Comparison of ENCODE assay signal across 14 mouse cellular contexts in genomic region chr3:51880506-51881036, GRCm38 (mm10).
DNase-seq lines count a peak whose midpoint lies in the region; ATAC-seq and TF ChIP-seq lines count a peak whose summit lies in the region.
"Had no signal": no experiment of that assay in that cellular context is flagged by ENCODE, and none has a peak within 500 bp of the region (broad histone marks: within the 10 kb centered on the region; RNA-seq: fewer than 3 reads in every experiment).

No protein-coding gene starts in this region.

- peak overlapping the region; percentile 74 for H3K27ac ChIP-seq in layer of hippocampus, adult 2 months
- H3K27ac ChIP-seq in forebrain, embryonic 16.5 days (ENCODE audit: low read length): peak overlapping the region; percentile 37
- peak overlapping the region; percentile 37; the same call in 1 of the 2 replicates for H3K27ac ChIP-seq in hindbrain, embryonic 10.5 days
- H3K27ac ChIP-seq in midbrain, embryonic 15.5 days: peak overlapping the region; percentile 67
- H3K27ac ChIP-seq: heart, embryonic 15.5 days; liver, embryonic 15.5 days had no signal

- no peaks in the 10 kb centered on the region for H3K27me3 ChIP-seq in forebrain, embryonic 16.5 days (replicated peaks; ENCODE audit: control insufficient read depth, insufficient read depth, low read length)
- H3K27me3 ChIP-seq in hindbrain, embryonic 10.5 days (ENCODE audit: insufficient read depth, poor library complexity, severe bottlenecking): no peaks in the 10 kb centered on the region
- H3K27me3 ChIP-seq in midbrain, embryonic 15.5 days (replicated peaks): no peaks in the 10 kb centered on the region
- H3K27me3 ChIP-seq: heart, embryonic 15.5 days; liver, embryonic 15.5 days had no signal

- peak overlapping the region; percentile 4 for H3K9ac ChIP-seq in forebrain, embryonic 16.5 days (replicated peaks; ENCODE audit: low read depth, low read length)
- no peak overlapping the region for H3K9ac ChIP-seq in midbrain, embryonic 15.5 days
- H3K9ac ChIP-seq: heart, embryonic 15.5 days; liver, embryonic 15.5 days had no signal

- DNase-seq in layer of hippocampus, adult 2 months (ENCODE audit: low spot score in 2 of 2): no peak
- DNase-seq in layer of hippocampus, postnatal 10 days (ENCODE audit: low spot score in 2 of 2): no peak
- no peak for DNase-seq in hindbrain, embryonic 10.5 days (ENCODE audit: low spot score)
- DNase-seq in spleen, postnatal 36 days (ENCODE audit: low spot score in 2 of 2): no peak
- DNase-seq in right cerebral cortex, postnatal 4 days: no peak
- DNase-seq: cerebellum, adult 2 months; gastrocnemius, postnatal 36 days; left cerebral cortex, postnatal 4 days; thymus, postnatal 25 days had no signal

- H3K36me3 ChIP-seq in forebrain, embryonic 16.5 days (ENCODE audit: control insufficient read depth, insufficient read depth): no peaks in the 10 kb centered on the region
- no peaks in the 10 kb centered on the region for H3K36me3 ChIP-seq in hindbrain, embryonic 10.5 days
- no peaks in the 10 kb centered on the region for H3K36me3 ChIP-seq in midbrain, embryonic 15.5 days (replicated peaks)
- H3K36me3 ChIP-seq: heart, embryonic 15.5 days; liver, embryonic 15.5 days had no signal

- TF ChIP-seq CTCF in layer of hippocampus, adult 2 months (conservative IDR thresholded peaks at IDR 0.05): no peak

- peak; percentile 52 for ATAC-seq in forebrain, embryonic 16.5 days
- ATAC-seq in midbrain, embryonic 15.5 days (replicated peaks): no peak
- ATAC-seq: intestine, embryonic 16.5 days had no signal

- WGBS in forebrain, embryonic 16.5 days: 31% methylated on average over 8 of the region's 8 CpGs
- WGBS in hindbrain, embryonic 10.5 days: 82% methylated on average over 8 of the region's 8 CpGs
- WGBS in midbrain, embryonic 15.5 days: 42% methylated on average over 8 of the region's 8 CpGs

- H3K9me3 ChIP-seq in forebrain, embryonic 16.5 days (ENCODE audit: control insufficient read depth, low read length): no peaks in the 10 kb centered on the region
- no peaks in the 10 kb centered on the region for H3K9me3 ChIP-seq in hindbrain, embryonic 10.5 days
- no peaks in the 10 kb centered on the region for H3K9me3 ChIP-seq in midbrain, embryonic 15.5 days
- H3K9me3 ChIP-seq: heart, embryonic 15.5 days; liver, embryonic 15.5 days had no signal

- H3K4me3 ChIP-seq in layer of hippocampus, adult 2 months: no peak overlapping the region; the same call in 1 of the 2 replicates
- no peak overlapping the region for H3K4me3 ChIP-seq in forebrain, embryonic 16.5 days (replicated peaks; ENCODE audit: low read length)
- no peak overlapping the region for H3K4me3 ChIP-seq in hindbrain, embryonic 10.5 days
- H3K4me3 ChIP-seq in midbrain, embryonic 15.5 days: no peak overlapping the region
- H3K4me3 ChIP-seq: heart, embryonic 15.5 days; liver, embryonic 15.5 days had no signal

- H3K4me2 ChIP-seq in forebrain, embryonic 16.5 days (ENCODE audit: low read length): peak overlapping the region; percentile 10
- peak overlapping the region; percentile 7; the same call in 1 of the 2 replicates for H3K4me2 ChIP-seq in midbrain, embryonic 15.5 days
- H3K4me2 ChIP-seq: heart, embryonic 15.5 days; liver, embryonic 15.5 days had no signal

- H3K4me1 ChIP-seq in forebrain, embryonic 16.5 days (replicated peaks; ENCODE audit: control insufficient read depth, insufficient read depth, low read length): peaks cover 17% of the 10 kb centered on the region
- peaks cover 44% of the 10 kb centered on the region for H3K4me1 ChIP-seq in hindbrain, embryonic 10.5 days (replicated peaks)
- H3K4me1 ChIP-seq in midbrain, embryonic 15.5 days: peaks cover 25% of the 10 kb centered on the region
